Mouse (Mus musculus): Measurements from ENCODE around the gene Map10. TPM values are rescaled to one million over a fixed set of nuclear protein-coding genes. Genes with fewer than 3 reads are reported as not detected.

Gene Map10
- polyA plus RNA-seq, 1 experiment from 2014 or later, result 1.8 TPM

- ATAC-seq (ENCODE audit: low FRiP score, low TSS enrichment), result no peak
- DNase-seq (ENCODE audit: low spot score), result no peak
- no peak overlapping the region for H3K9ac ChIP-seq (ENCODE audit: low read length)
- H3K4me3 ChIP-seq (ENCODE audit: low read depth, low read length), result no peak overlapping the region
- no peaks in the 10 kb centered on the region for H3K27me3 ChIP-seq (ENCODE audit: control insufficient read depth, insufficient read depth, low read length)
- no peak for TF ChIP-seq EP300 (optimal IDR thresholded peaks at IDR 0.05)
- TF ChIP-seq CTCF (IDR thresholded peaks at IDR 0.05; ENCODE audit: low read depth), result no peak
- H3K36me3 ChIP-seq (ENCODE audit: control insufficient read depth, insufficient read depth, low read length), result no peaks in the 10 kb centered on the region
- 81% methylated on average over 5 of the region's 5 CpGs for WGBS
- no peak overlapping the region for H3K27ac ChIP-seq (replicated peaks)
- H3K4me1 ChIP-seq (replicated peaks; ENCODE audit: control insufficient read depth, insufficient read depth), result no peaks in the 10 kb centered on the region
- no peaks in the 10 kb centered on the region for H3K9me3 ChIP-seq (ENCODE audit: control insufficient read depth, low read length)
- H3K4me2 ChIP-seq (replicated peaks; ENCODE audit: low read depth), result no peak overlapping the region
Measured at GRCm38 (mm10) chr8:125658508-125658907, 11.1 kb upstream of the Map10 start.

DNA sequence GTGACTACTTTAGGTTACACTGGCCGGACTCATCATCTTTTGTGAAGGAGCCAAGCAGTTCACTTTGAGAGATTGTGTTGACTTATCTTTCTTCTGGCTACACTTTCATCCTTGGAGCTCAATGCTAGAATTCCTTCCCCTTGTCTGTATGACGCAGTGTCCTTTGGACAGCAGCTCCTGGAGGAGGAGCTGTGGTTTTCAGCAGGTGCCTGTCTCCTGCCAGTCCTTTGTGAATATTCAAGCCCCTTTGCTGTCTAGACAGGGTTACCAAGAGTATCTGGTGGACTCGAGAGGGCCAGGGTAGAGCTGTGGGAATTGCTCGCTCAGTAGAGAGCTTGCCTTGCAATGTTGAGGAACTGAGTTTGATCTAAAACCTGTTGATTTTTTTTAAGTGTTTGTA, 10.7 kb upstream of the Map10 start:
- no peak overlapping the region for H3K27ac ChIP-seq (replicated peaks)
- no peak overlapping the region for H3K4me3 ChIP-seq (ENCODE audit: low read depth, low read length)
- H3K4me2 ChIP-seq (replicated peaks; ENCODE audit: low read depth), result no peak overlapping the region
- ATAC-seq (ENCODE audit: low FRiP score, low TSS enrichment) (no peak), DNase-seq (ENCODE audit: low spot score) (no peak)
- WGBS, result 70% methylated on average over 4 of the region's 4 CpGs
- no peak overlapping the region for H3K9ac ChIP-seq (ENCODE audit: low read length)
- H3K9me3 ChIP-seq (ENCODE audit: control insufficient read depth, low read length), result no peaks in the 10 kb centered on the region
- H3K4me1 ChIP-seq (replicated peaks; ENCODE audit: control insufficient read depth, insufficient read depth), result no peaks in the 10 kb centered on the region
- no peaks in the 10 kb centered on the region for H3K27me3 ChIP-seq (ENCODE audit: control insufficient read depth, insufficient read depth, low read length)
- no peaks in the 10 kb centered on the region for H3K36me3 ChIP-seq (ENCODE audit: control insufficient read depth, insufficient read depth, low read length)
- TF ChIP-seq CTCF (IDR thresholded peaks at IDR 0.05; ENCODE audit: low read depth) (no peak), EP300 (optimal IDR thresholded peaks at IDR 0.05) (no peak)

DNA sequence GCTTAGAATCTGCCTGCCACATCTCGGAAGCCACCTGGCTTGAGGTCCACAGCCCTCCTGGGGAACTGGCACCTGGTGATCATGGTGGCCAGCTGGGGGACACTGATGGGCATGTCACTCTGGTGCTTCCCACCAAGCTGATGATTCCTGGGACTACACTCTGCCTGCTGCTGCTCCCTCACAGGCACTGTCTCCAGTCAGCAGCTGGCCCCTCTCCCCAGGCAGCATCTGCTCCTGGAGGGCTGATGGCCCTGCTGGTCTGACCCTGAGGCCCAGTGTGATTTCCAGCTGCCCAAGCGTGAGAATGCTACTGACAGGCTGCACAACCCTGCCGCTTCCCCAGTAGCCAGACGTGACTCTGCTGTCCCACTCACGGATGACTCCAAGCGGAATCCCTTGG, 9.2 kb upstream of the Map10 start:
- H3K36me3 ChIP-seq (ENCODE audit: control insufficient read depth, insufficient read depth, low read length), result no peaks in the 10 kb centered on the region

GRCm38 (mm10) chr8:125661958-125662668, 7.5 kb upstream of the Map10 start:
- ATAC-seq (ENCODE audit: low FRiP score, low TSS enrichment), result no peak
- H3K4me3 ChIP-seq (ENCODE audit: low read depth, low read length), result no peak overlapping the region
- H3K36me3 ChIP-seq (ENCODE audit: control insufficient read depth, insufficient read depth, low read length), result no peaks in the 10 kb centered on the region
- H3K4me1 ChIP-seq (replicated peaks; ENCODE audit: control insufficient read depth, insufficient read depth), result no peaks in the 10 kb centered on the region
- no peaks in the 10 kb centered on the region for H3K27me3 ChIP-seq (ENCODE audit: control insufficient read depth, insufficient read depth, low read length)
- no peak overlapping the region for H3K4me2 ChIP-seq (replicated peaks; ENCODE audit: low read depth)
- no peaks in the 10 kb centered on the region for H3K9me3 ChIP-seq (ENCODE audit: control insufficient read depth, low read length)
- H3K9ac ChIP-seq (ENCODE audit: low read length), result no peak overlapping the region
- H3K27ac ChIP-seq (replicated peaks), result no peak overlapping the region
- 88% methylated on average over 12 of the region's 13 CpGs for WGBS
- TF ChIP-seq EP300 (optimal IDR thresholded peaks at IDR 0.05) (no peak), CTCF (IDR thresholded peaks at IDR 0.05; ENCODE audit: low read depth) (no peak)
- no peak for DNase-seq (ENCODE audit: low spot score)

More for the DNA sequence above, 9.2 kb upstream of the Map10 start:
- Histone ChIP-seq H3K4me1 (replicated peaks; ENCODE audit: control insufficient read depth, insufficient read depth) (no peaks in the 10 kb centered on the region), H3K9ac (ENCODE audit: low read length) (no peak overlapping the region), H3K4me2 (replicated peaks; ENCODE audit: low read depth) (no peak overlapping the region), H3K4me3 (ENCODE audit: low read depth, low read length) (no peak overlapping the region), H3K9me3 (ENCODE audit: control insufficient read depth, low read length) (no peaks in the 10 kb centered on the region), H3K27ac (replicated peaks) (no peak overlapping the region), H3K27me3 (ENCODE audit: control insufficient read depth, insufficient read depth, low read length) (no peaks in the 10 kb centered on the region)
- no peak for ATAC-seq (ENCODE audit: low FRiP score, low TSS enrichment)
- no peak for TF ChIP-seq CTCF (IDR thresholded peaks at IDR 0.05; ENCODE audit: low read depth)
- no peak for DNase-seq (ENCODE audit: low spot score)
- 88% methylated on average over 6 of the region's 6 CpGs for WGBS

DNA sequence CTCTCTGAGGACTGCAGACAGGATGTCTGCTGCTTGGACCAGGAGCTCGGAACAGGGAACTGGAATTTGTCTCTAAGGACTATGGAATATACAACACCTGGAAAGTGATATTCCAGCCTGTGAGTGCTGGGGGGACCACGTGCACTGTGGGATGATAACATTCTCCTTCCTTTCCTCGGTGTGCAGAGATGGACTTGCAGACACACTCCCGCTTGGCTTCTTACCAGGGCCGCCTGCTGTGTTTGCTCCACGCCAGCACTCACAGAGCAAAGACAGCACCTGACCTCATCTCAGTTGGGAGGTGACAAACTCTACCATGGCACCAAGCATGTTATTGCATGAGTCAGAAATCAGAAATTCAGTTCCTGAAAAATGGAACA, 7.0 kb upstream of the Map10 start:
- no peak overlapping the region for H3K27ac ChIP-seq (replicated peaks)
- no peak for ATAC-seq (ENCODE audit: low FRiP score, low TSS enrichment)
- no peak for DNase-seq (ENCODE audit: low spot score)
- no peak overlapping the region for H3K4me3 ChIP-seq (ENCODE audit: low read depth, low read length)
- no peaks in the 10 kb centered on the region for H3K9me3 ChIP-seq (ENCODE audit: control insufficient read depth, low read length)
- H3K4me1 ChIP-seq (replicated peaks; ENCODE audit: control insufficient read depth, insufficient read depth), result no peaks in the 10 kb centered on the region
- no peaks in the 10 kb centered on the region for H3K36me3 ChIP-seq (ENCODE audit: control insufficient read depth, insufficient read depth, low read length)
- TF ChIP-seq CTCF (IDR thresholded peaks at IDR 0.05; ENCODE audit: low read depth), result no peak
- TF ChIP-seq EP300 (optimal IDR thresholded peaks at IDR 0.05), result no peak
- 58% methylated on average over 6 of the region's 6 CpGs for WGBS
- no peaks in the 10 kb centered on the region for H3K27me3 ChIP-seq (ENCODE audit: control insufficient read depth, insufficient read depth, low read length)
- no peak overlapping the region for H3K9ac ChIP-seq (ENCODE audit: low read length)
- H3K4me2 ChIP-seq (replicated peaks; ENCODE audit: low read depth), result no peak overlapping the region

GRCm38 (mm10) chr8:125665183-125665875, 4.3 kb upstream of the Map10 start:
- 65% methylated on average over 8 of the region's 8 CpGs for WGBS
- Histone ChIP-seq H3K4me1 (replicated peaks; ENCODE audit: control insufficient read depth, insufficient read depth) (no peaks in the 10 kb centered on the region), H3K4me2 (replicated peaks; ENCODE audit: low read depth) (no peak overlapping the region), H3K27ac (replicated peaks) (no peak overlapping the region), H3K4me3 (ENCODE audit: low read depth, low read length) (no peak overlapping the region), H3K27me3 (ENCODE audit: control insufficient read depth, insufficient read depth, low read length) (no peaks in the 10 kb centered on the region), H3K9me3 (ENCODE audit: control insufficient read depth, low read length) (0 out of 2 replicates have a peak, but pooled peaks cover 2% of the 10 kb centered on the region), H3K36me3 (ENCODE audit: control insufficient read depth, insufficient read depth, low read length) (no peaks in the 10 kb centered on the region), H3K9ac (ENCODE audit: low read length) (no peak overlapping the region)
- no peak for DNase-seq (ENCODE audit: low spot score)
- no peak for ATAC-seq (ENCODE audit: low FRiP score, low TSS enrichment)
- no peak for TF ChIP-seq CTCF (IDR thresholded peaks at IDR 0.05; ENCODE audit: low read depth)
- TF ChIP-seq EP300 (optimal IDR thresholded peaks at IDR 0.05), result no peak
